Mouse (Mus musculus): ENCODE results near the gene Rcn3. TPM values are rescaled to one million over a fixed set of nuclear protein-coding genes. Genes with fewer than 3 reads are reported as not detected.

Rcn3 gene
- total RNA-seq (2023) = 1 to 10 TPM in 1 of 2 experiments, under 1 TPM in 1; 0.79 to 2.8 TPM

DNA sequence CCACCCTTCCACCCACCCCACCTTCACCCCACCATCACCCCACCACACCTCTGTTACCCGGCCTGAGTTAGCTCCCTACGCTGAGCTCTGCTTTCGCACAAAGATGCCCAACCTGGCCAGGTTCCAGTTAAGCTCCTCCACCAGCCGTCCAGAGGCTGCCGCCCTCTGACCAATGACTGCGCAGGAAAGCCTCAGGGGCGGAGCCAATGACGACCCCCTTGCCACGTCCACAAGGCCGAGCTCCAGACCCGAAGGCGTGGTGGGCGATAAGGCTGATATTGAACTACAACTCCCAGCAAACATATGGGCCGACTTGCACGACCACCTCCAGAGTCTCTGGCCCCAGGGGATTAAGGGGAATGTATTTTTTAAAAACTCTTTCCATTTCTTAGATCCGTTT, at the start of gene Rcn3:
Gene Rcn3, minus strand, starts transcription at position 174 of the 400 bp plus-strand sequence.

DNA sequence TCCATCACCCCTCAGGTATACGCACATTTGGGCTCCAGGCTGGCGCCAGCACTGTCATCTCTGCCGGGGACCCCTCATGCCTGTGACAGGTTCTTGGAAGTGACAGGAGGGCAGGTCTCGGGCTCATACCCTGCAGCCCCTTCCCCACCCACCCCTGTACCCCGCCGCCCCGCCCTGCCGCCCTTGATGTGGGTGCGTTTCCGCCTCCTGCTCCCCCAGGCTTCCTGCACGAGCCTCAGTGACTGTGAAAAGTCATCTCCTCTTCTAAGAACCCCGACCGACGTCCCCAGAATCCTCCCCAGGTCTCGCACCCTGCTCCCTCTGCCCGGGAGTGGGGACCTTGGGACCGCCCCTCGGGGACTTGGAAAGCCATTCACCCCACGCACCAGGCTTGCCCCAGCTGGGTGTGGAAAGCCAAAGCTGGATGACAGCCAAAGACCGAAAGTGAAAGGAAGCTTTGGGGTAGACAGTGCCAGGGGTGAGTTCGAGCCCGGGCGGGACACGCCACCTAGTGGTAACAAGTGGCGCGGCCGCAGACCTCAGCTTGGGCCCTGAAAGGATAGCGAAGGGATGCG, 44.1 kb upstream of the Rcn3 start, which contains the start of the genes Gm45713 and Flt3l:
Gene Gm45713, minus strand, starts transcription at position 239 of the 575 bp plus-strand sequence.
Gene Flt3l, minus strand, starts transcription at position 440 of the 575 bp plus-strand sequence.

GRCm38 (mm10) chr7:45128624-45129246, 36.7 kb upstream of the Rcn3 start, which contains the start of gene Rpl13a:
Rpl13a (minus strand) TSS chr7:45128761.

DNA sequence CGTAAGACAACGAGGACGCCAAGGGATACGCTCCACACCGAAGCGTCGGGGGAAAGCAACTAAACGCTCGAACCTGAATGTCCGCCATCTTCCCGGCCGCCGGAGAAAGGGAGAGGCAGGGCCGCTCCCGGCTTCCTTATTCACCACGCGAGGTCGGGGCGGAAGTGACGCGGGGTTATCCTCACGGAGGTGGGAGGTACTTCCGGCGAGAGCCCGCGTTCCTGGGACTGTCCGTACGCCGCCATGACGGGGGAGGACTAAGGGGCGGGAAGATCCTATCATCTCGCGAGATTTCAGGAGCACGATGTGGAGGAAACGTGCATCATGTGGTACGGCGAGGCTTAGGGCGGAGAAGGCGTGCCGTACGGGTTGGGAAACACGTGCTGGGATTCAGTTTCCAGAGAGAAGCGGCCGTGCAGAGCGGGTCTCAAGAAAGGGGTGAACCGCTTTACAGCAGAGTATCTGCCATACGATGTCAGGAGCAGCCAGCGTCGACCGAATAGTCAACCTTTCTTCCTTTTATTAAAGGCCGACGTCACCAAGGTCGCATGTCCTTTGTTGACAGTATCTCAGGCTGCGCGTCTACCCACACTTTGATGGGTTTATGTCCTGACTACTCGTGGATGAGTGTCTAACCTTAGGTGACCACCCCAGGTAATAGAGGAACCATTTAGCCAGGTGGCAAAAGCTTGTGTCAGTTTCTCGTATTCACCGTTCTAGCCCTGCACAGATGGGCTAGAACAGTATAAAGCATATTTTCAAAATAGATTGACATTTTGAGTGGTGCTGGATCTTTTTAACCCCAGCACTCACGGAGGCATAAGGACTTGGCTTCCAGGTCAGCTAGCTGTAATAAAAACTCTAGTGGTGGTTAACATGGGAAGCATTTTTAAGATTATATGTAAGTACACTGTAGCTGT, 32.5 kb upstream of the Rcn3 start, which contains the start of gene Rps11:
Gene Rps11, minus strand, starts transcription at position 216 of the 920 bp plus-strand sequence.

GRCm38 (mm10) chr7:45103652-45104180, 11.7 kb upstream of the Rcn3 start, which contains the start of gene Fcgrt:
Fcgrt (minus strand) TSS chr7:45103851.

DNA sequence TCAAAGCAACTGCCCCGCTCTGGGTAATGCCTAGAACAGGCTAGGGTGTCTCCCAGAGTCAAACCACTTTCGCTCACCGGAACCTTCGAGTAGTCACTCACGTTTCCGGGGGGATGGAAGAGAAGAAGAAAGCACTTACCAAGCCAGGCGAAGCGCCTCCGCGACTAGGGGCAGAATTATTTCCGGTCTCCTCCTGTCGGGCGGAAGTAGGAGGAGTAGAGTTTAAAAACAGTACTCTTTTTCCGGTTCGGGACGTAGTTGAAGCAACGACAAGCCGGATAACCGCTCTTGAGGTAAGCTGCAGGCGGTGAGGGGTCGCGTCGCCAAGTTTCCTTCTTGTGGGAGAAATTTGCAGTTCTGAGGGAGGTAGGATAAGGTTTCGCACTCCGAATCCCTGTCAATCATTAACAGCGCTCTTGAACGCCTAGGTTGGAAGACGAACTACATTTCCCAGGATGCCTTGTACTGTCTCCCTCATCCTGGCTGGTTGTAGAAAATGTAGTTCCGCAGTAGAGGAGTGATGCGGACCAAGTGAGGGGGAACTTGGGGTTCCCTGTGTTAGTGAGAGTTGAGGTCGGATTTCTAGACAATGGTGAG, 29.7 kb downstream of the Rcn3 start, which contains the start of the genes Nosip and Prrg2:
Gene Nosip, plus strand, starts transcription at position 191 of the 597 bp plus-strand sequence.
Gene Prrg2, minus strand, starts transcription at position 439 of the 597 bp plus-strand sequence.

GRCm38 (mm10) chr7:45052862-45053116, 39.2 kb downstream of the Rcn3 start, which contains the start of gene Prr12:
Prr12 (minus strand) TSS chr7:45052881.

Other genes starting within 250 kb of the Rcn3 start
- gene Akt1s1, start 243.2 kb downstream of the Rcn3 start, total RNA-seq (2023) = 10 to 100 TPM; 14.1 to 15.2 TPM
- gene Tbc1d17, start 243.1 kb downstream of the Rcn3 start, total RNA-seq (2023) = 10 to 100 TPM; 32.1 to 45.3 TPM
- 100 to 1,000 TPM; 390 to 443 TPM for gene Pnkp, start 235.1 kb downstream of the Rcn3 start, total RNA-seq (2023)
- gene Ptov1, start 222.4 kb downstream of the Rcn3 start, total RNA-seq (2023) = 10 to 100 TPM; 32.3 to 33.9 TPM
- 10 to 100 TPM; 36.9 to 38.1 TPM for gene Med25, start 199.5 kb downstream of the Rcn3 start, total RNA-seq (2023)
- gene Fuz, start 196.1 kb downstream of the Rcn3 start, total RNA-seq (2023) = 1 to 10 TPM; 4.6 to 6.1 TPM
- 10 to 100 TPM; 61.7 to 69.2 TPM for gene Ap2a1, start 162.7 kb downstream of the Rcn3 start, total RNA-seq (2023)
- not detected for gene Tsks, start 149.0 kb downstream of the Rcn3 start, total RNA-seq (2023)
- gene Cpt1c, start 117.4 kb downstream of the Rcn3 start, total RNA-seq (2023) = under 1 TPM; 0.33 to 0.53 TPM
- gene Prmt1, start 105.7 kb downstream of the Rcn3 start, total RNA-seq (2023) = 10 to 100 TPM; 79.2 to 80.4 TPM
- 10 to 100 TPM; 55.8 to 60.1 TPM for gene Irf3, start 94.6 kb downstream of the Rcn3 start, total RNA-seq (2023)
- 10 to 100 TPM in 1 of 2 experiments, 1 to 10 TPM in 1; 9.3 to 14.3 TPM for gene Bcl2l12, start 93.5 kb downstream of the Rcn3 start, total RNA-seq (2023)
- gene Scaf1, start 75.9 kb downstream of the Rcn3 start, total RNA-seq (2023) = 10 to 100 TPM; 57.7 to 58.5 TPM
- 10 to 100 TPM; 13.6 to 16.8 TPM for gene Rras, start 74.3 kb downstream of the Rcn3 start, total RNA-seq (2023)
- 10 to 100 TPM; 22.7 to 23.8 TPM for gene Prr12, start 39.3 kb downstream of the Rcn3 start, total RNA-seq (2023)
- 10 to 100 TPM; 31.4 to 34.3 TPM for gene Nosip, start 29.8 kb downstream of the Rcn3 start, total RNA-seq (2023)
- gene Prrg2, start 29.5 kb downstream of the Rcn3 start, total RNA-seq (2023) = 10 to 100 TPM; 14.5 to 15.6 TPM
- 10 to 100 TPM; 15.6 to 23.0 TPM for gene Fcgrt, start 11.6 kb upstream of the Rcn3 start, total RNA-seq (2023)
- gene Rps11, start 32.2 kb upstream of the Rcn3 start, total RNA-seq (2023) = 1,000 to 10,000 TPM in 1 of 2 experiments, 100 to 1,000 TPM in 1; 885 to 1,040 TPM
- 1,000 to 10,000 TPM; 1,010 to 1,095 TPM for gene Rpl13a, start 36.5 kb upstream of the Rcn3 start, total RNA-seq (2023)
- not detected for gene Gm45713, start 44.0 kb upstream of the Rcn3 start, total RNA-seq (2023)
- 10 to 100 TPM; 23.6 to 24.1 TPM for gene Flt3l, start 44.2 kb upstream of the Rcn3 start, total RNA-seq (2023)
- 10 to 100 TPM; 40.2 to 48.4 TPM for gene Pih1d1, start 62.1 kb upstream of the Rcn3 start, total RNA-seq (2023)
- 100 to 1,000 TPM in 1 of 2 experiments, 10 to 100 TPM in 1; 79.9 to 118 TPM for gene Aldh16a1, start 62.4 kb upstream of the Rcn3 start, total RNA-seq (2023)
- gene Slc17a7, start 71.7 kb upstream of the Rcn3 start, total RNA-seq (2023) = not detected
- gene Gfy, start 87.3 kb upstream of the Rcn3 start, total RNA-seq (2023) = not detected
- gene Pth2, start 88.8 kb upstream of the Rcn3 start, total RNA-seq (2023) = not detected
- under 1 TPM in 1 of 2 experiments, not detected in 1; 0.20 TPM for gene Ccdc155, start 112.7 kb upstream of the Rcn3 start, total RNA-seq (2023)
- under 1 TPM; 0.58 to 0.95 TPM for gene Dkkl1, start 119.9 kb upstream of the Rcn3 start, total RNA-seq (2023)
- gene Tead2, start 123.5 kb upstream of the Rcn3 start, total RNA-seq (2023) = not detected
- 100 to 1,000 TPM; 351 to 377 TPM for gene Cd37, start 146.9 kb upstream of the Rcn3 start, total RNA-seq (2023)
- gene Slc6a16, start 148.9 kb upstream of the Rcn3 start, total RNA-seq (2023) = under 1 TPM; 0.31 to 0.78 TPM
- gene Slc6a21, start 185.3 kb upstream of the Rcn3 start, total RNA-seq (2023) = under 1 TPM in 1 of 2 experiments, not detected in 1; 0.33 TPM
- 1 to 10 TPM; 3.5 to 4.6 TPM for gene Trpm4, start 241.6 kb upstream of the Rcn3 start, total RNA-seq (2023)
- gene Hrc, start 243.1 kb upstream of the Rcn3 start, total RNA-seq (2023) = not detected

Data from neutrophil, adult 59 days (primary cell).